31 mouse cellular contexts compared by ENCODE assay signal in genomic region chr1:190630193-190630592, GRCm38 (mm10).
"Had no signal": no experiment of that assay in that cellular context is flagged by ENCODE, and none has a peak within 500 bp of the region (broad histone marks: within the 10 kb centered on the region; RNA-seq: fewer than 3 reads in every experiment).

No protein-coding gene starts in this region.

- H3K36me3 ChIP-seq: limb, embryonic 12.5 days; limb, embryonic 13.5 days; limb, embryonic 15.5 days; liver, embryonic 12.5 days; liver, embryonic 13.5 days; liver, embryonic 15.5 days; lung, embryonic 15.5 days; midbrain, embryonic 10.5 days; midbrain, embryonic 12.5 days; midbrain, embryonic 13.5 days; midbrain, embryonic 15.5 days had no signal

- H3K4me1 ChIP-seq: limb, embryonic 12.5 days; limb, embryonic 13.5 days; limb, embryonic 15.5 days; liver, embryonic 12.5 days; liver, embryonic 13.5 days; liver, embryonic 15.5 days; lung, embryonic 15.5 days; megakaryocyte, embryonic 14.5 days; midbrain, embryonic 13.5 days; midbrain, embryonic 15.5 days had no signal

- H3K4me2 ChIP-seq: limb, embryonic 12.5 days; limb, embryonic 13.5 days; limb, embryonic 15.5 days; liver, embryonic 11.5 days; liver, embryonic 12.5 days; liver, embryonic 13.5 days; liver, embryonic 15.5 days; lung, embryonic 14.5 days; lung, embryonic 15.5 days; midbrain, embryonic 11.5 days; midbrain, embryonic 12.5 days; midbrain, embryonic 13.5 days; midbrain, embryonic 15.5 days had no signal

- H3K9me3 ChIP-seq: limb, embryonic 12.5 days; limb, embryonic 13.5 days; limb, embryonic 15.5 days; liver, embryonic 12.5 days; liver, embryonic 13.5 days; liver, embryonic 15.5 days; lung, embryonic 15.5 days; midbrain, embryonic 10.5 days; midbrain, embryonic 12.5 days; midbrain, embryonic 13.5 days; midbrain, embryonic 15.5 days had no signal

- H3K27ac ChIP-seq: left cerebral cortex, adult 2 months; limb, embryonic 12.5 days; limb, embryonic 13.5 days; limb, embryonic 15.5 days; liver, embryonic 12.5 days; liver, embryonic 13.5 days; liver, embryonic 14.5 days; liver, embryonic 15.5 days; lung, embryonic 15.5 days; macrophage; midbrain, embryonic 10.5 days; midbrain, embryonic 12.5 days; midbrain, embryonic 13.5 days; midbrain, embryonic 15.5 days had no signal

- H3K27me3 ChIP-seq: limb, embryonic 12.5 days; limb, embryonic 13.5 days; limb, embryonic 15.5 days; liver, embryonic 12.5 days; liver, embryonic 13.5 days; liver, embryonic 15.5 days; lung, embryonic 15.5 days; megakaryocyte, embryonic 14.5 days; midbrain, embryonic 12.5 days; midbrain, embryonic 13.5 days; midbrain, embryonic 15.5 days had no signal

- H3K4me3 ChIP-seq: left cerebral cortex, adult 2 months; limb, embryonic 12.5 days; limb, embryonic 13.5 days; limb, embryonic 15.5 days; liver, embryonic 12.5 days; liver, embryonic 13.5 days; liver, embryonic 15.5 days; lung, embryonic 15.5 days; megakaryocyte, embryonic 14.5 days; midbrain, embryonic 10.5 days; midbrain, embryonic 12.5 days; midbrain, embryonic 13.5 days; midbrain, embryonic 15.5 days; myocyte had no signal

- ATAC-seq: liver, embryonic 12.5 days; liver, postnatal 0 days; lung, postnatal 0 days; midbrain, embryonic 13.5 days; midbrain, embryonic 15.5 days; midbrain, embryonic 16.5 days had no signal

- DNase-seq: left cerebral cortex, postnatal 4 days; liver; liver, embryonic 13.5 days; liver, postnatal 0 days; lung, adult 18-20 months; lung, adult 2 months; lung, embryonic 14.5 days; lung, postnatal 10 days; lung, postnatal 14 days; lung, postnatal 36 days; lung, postnatal 4 days; midbrain, embryonic 14.5 days had no signal

- H3K9ac ChIP-seq: limb, embryonic 12.5 days; limb, embryonic 13.5 days; limb, embryonic 15.5 days; liver, embryonic 12.5 days; liver, embryonic 13.5 days; liver, embryonic 14.5 days; liver, embryonic 15.5 days; liver, postnatal 0 days; lung, embryonic 14.5 days; lung, embryonic 15.5 days; midbrain, embryonic 12.5 days; midbrain, embryonic 13.5 days; midbrain, embryonic 15.5 days had no signal
